Mouse (Mus musculus): Measurements from ENCODE around the gene Magea10.

Gene Magea10

DNA sequence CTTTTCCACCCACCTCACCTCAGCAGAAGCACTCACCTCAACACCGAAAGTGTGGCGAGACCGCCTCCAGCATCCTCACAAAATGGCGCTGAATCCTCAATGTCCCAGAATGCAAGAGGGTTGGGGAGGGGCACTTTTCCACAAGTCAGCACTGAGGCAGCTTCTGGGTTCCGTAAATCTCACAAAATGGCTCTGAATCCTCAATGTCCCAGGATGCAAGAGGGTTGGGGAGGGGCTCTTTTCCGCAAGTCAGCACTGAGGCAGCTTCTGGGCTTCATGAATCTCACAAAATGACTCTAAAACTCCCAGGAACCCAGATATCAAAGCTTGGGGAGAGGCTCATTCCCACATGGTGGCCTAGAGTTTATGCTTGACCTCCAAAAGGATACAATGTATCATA is at the start of gene Magea10:
Magea10 (minus strand) TSS at position 101 of the 400 bp plus-strand sequence.
- DNase-seq, result no peak

DNA sequence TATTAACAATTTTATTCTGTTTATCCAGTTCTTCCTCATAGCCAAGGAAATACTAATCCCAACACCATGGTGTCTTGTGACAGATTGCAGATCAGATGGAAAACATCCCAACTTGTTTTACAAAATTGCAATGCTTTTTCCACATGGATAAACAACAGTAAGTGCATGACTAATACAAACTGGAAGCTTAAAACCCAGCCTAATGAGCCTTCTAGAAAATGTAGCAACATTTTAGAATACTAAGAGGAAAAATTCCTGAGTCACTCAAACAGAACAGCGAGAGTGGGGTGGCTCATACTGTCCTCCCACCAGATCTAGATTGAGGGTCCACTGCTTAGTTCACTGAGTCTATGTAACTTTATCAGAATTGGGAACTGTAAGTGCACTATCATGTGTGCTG is 4.7 kb downstream of the Magea10 start:
- DNase-seq, result no peak
